Mouse (Mus musculus): ENCODE data around the gene Tacc2.

GRCm38 (mm10) chr7:130711851-130712250, 134.6 kb downstream of the Tacc2 start:
- TF ChIP-seq EP300 (optimal IDR thresholded peaks at IDR 0.05) (no peak), CTCF (IDR thresholded peaks at IDR 0.05; ENCODE audit: low read depth) (no peak)

All from stomach, postnatal 0 days (tissue).